8 mouse cellular contexts compared by ENCODE assay signal in the genomic region with DNA sequence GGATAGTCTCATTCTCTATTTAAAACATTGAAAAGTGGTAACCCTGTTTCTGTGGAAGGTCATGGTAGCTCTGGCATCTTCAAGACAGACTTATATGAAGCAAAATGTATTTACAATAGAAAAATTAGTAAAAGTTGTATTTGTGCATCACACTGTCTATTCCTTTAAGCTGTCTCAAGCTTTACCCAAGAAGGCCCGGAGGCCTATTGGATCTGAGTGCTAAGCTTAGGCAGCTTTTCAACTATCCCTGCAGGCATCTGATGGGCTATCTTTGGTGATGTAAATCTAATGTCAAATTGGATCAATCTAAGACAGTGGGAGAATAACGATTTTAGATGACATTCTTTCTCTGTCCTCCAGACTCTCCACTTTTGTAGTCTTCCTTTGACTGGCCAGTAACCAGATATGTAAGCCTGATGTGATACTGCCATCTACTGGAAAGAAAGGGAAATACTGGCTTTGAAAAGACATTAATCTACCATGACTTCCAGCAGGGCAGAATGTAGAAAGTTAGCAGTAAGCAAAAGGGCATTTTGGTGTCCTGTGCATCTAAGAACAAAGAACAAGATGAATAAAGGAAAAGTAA. TPM values are rescaled to one million over a fixed set of nuclear protein-coding genes. Genes with fewer than 3 reads are reported as not detected.
DNase-seq lines count a peak whose midpoint lies in the region; ATAC-seq and TF ChIP-seq lines count a peak whose summit lies in the region.

No protein-coding gene starts in this region.

- TF ChIP-seq CTCF in cerebellum, adult 2 months (IDR thresholded peaks at IDR 0.05; ENCODE audit: borderline replicate concordance, insufficient read depth, low read depth, low read length), result peak; percentile 57; the same call in 1 of the 2 replicates

- peak in 1 of 2 experiments; percentile 52 for DNase-seq in cerebellum, adult 2 months
- DNase-seq in cerebellum, adult 11 months, result no peak
- peak; percentile 97 for DNase-seq in midbrain, embryonic 11.5 days (ENCODE audit: low spot score, missing footprints)
- DNase-seq in midbrain, embryonic 10.5 days (ENCODE audit: low spot score), result no peak
- DNase-seq in embryonic facial prominence, embryonic 14.5 days (ENCODE audit: low spot score), result peak; percentile 70
- peak; percentile 37 for DNase-seq in large intestine, adult 2 months (ENCODE audit: low read depth, low spot score)
- DNase-seq in ovary, postnatal 36 days (ENCODE audit: low spot score), result no peak

- ATAC-seq in midbrain, embryonic 11.5 days (ENCODE audit: low FRiP score), result peak; percentile 82
- 0 out of 2 replicates have a peak, but pooled peaks have one; percentile 55 for ATAC-seq in embryonic facial prominence, embryonic 14.5 days (ENCODE audit: low read depth)
- ATAC-seq in neural tube, embryonic 13.5 days (ENCODE audit: low read depth), result peak; percentile 72

- no peak overlapping the region for H3K4me2 ChIP-seq in midbrain, embryonic 11.5 days
- no peak overlapping the region for H3K4me2 ChIP-seq in embryonic facial prominence, embryonic 14.5 days (ENCODE audit: low read depth, low read length)
- no peak overlapping the region for H3K4me2 ChIP-seq in neural tube, embryonic 13.5 days

- WGBS in cerebellum, adult 2 months, result 46% methylated on average over 2 of the region's 2 CpGs
- 44% methylated on average over 2 of the region's 2 CpGs for WGBS in midbrain, embryonic 11.5 days
- WGBS in midbrain, embryonic 10.5 days, result 52% methylated on average over 2 of the region's 2 CpGs
- 46% methylated on average over 2 of the region's 2 CpGs for WGBS in embryonic facial prominence, embryonic 14.5 days
- WGBS in large intestine, adult 2 months, result 46% methylated on average over 2 of the region's 2 CpGs
- WGBS in neural tube, embryonic 13.5 days, result 48% methylated on average over 2 of the region's 2 CpGs

- no peak overlapping the region for H3K27ac ChIP-seq in cerebellum, adult 2 months (ENCODE audit: insufficient read depth, low read length)
- H3K27ac ChIP-seq in midbrain, embryonic 11.5 days (ENCODE audit: low read depth, low read length), result no peak overlapping the region
- H3K27ac ChIP-seq in midbrain, embryonic 10.5 days (replicated peaks), result no peak overlapping the region
- H3K27ac ChIP-seq in embryonic facial prominence, embryonic 14.5 days (replicated peaks; ENCODE audit: low read depth, low read length), result no peak overlapping the region
- no peak overlapping the region for H3K27ac ChIP-seq in neural tube, embryonic 13.5 days (replicated peaks)

- H3K27me3 ChIP-seq in cerebellum, adult 2 months (ENCODE audit: control insufficient read depth, insufficient read depth, low read length), result no peaks in the 10 kb centered on the region
- H3K27me3 ChIP-seq in midbrain, embryonic 11.5 days (ENCODE audit: control insufficient read depth, insufficient read depth, low read length), result no peaks in the 10 kb centered on the region
- H3K27me3 ChIP-seq in midbrain, embryonic 10.5 days (ENCODE audit: low read depth, poor library complexity, severe bottlenecking), result no peaks in the 10 kb centered on the region
- H3K27me3 ChIP-seq in embryonic facial prominence, embryonic 14.5 days (replicated peaks; ENCODE audit: control insufficient read depth, insufficient read depth, low read length), result no peaks in the 10 kb centered on the region; the same call in none of the 2 replicates
- H3K27me3 ChIP-seq in neural tube, embryonic 13.5 days, result no peaks in the 10 kb centered on the region

- H3K36me3 ChIP-seq in midbrain, embryonic 11.5 days (ENCODE audit: control insufficient read depth, insufficient read depth, low read length), result no peaks in the 10 kb centered on the region
- H3K36me3 ChIP-seq in midbrain, embryonic 10.5 days, result no peaks in the 10 kb centered on the region
- H3K36me3 ChIP-seq in embryonic facial prominence, embryonic 14.5 days (ENCODE audit: control insufficient read depth, insufficient read depth, low read length), result no peaks in the 10 kb centered on the region
- no peaks in the 10 kb centered on the region for H3K36me3 ChIP-seq in neural tube, embryonic 13.5 days

- H3K4me1 ChIP-seq in cerebellum, adult 2 months (ENCODE audit: control insufficient read depth, insufficient read depth, low read length), result peaks cover 5% of the 10 kb centered on the region; the same call in 1 of the 2 replicates
- H3K4me1 ChIP-seq in midbrain, embryonic 11.5 days (ENCODE audit: control insufficient read depth, insufficient read depth, low read length), result no peaks in the 10 kb centered on the region
- no peaks in the 10 kb centered on the region for H3K4me1 ChIP-seq in midbrain, embryonic 10.5 days
- H3K4me1 ChIP-seq in embryonic facial prominence, embryonic 14.5 days (ENCODE audit: control insufficient read depth, insufficient read depth, low read length), result no peaks in the 10 kb centered on the region
- no peaks in the 10 kb centered on the region for H3K4me1 ChIP-seq in neural tube, embryonic 13.5 days (replicated peaks)

- H3K4me3 ChIP-seq in cerebellum, adult 2 months (replicated peaks; ENCODE audit: insufficient read depth, low read depth, low read length), result no peak overlapping the region
- H3K4me3 ChIP-seq in midbrain, embryonic 11.5 days (ENCODE audit: low read depth, low read length), result no peak overlapping the region
- no peak overlapping the region for H3K4me3 ChIP-seq in midbrain, embryonic 10.5 days
- H3K4me3 ChIP-seq in embryonic facial prominence, embryonic 14.5 days (ENCODE audit: low read depth, low read length), result no peak overlapping the region
- H3K4me3 ChIP-seq in neural tube, embryonic 13.5 days, result no peak overlapping the region

- TF ChIP-seq POLR2A in cerebellum, adult 2 months (IDR thresholded peaks at IDR 0.05; ENCODE audit: borderline replicate concordance, insufficient read depth, low read length), result no peak

- H3K9ac ChIP-seq in midbrain, embryonic 11.5 days (ENCODE audit: low read length), result no peak overlapping the region
- H3K9ac ChIP-seq in embryonic facial prominence, embryonic 14.5 days (ENCODE audit: low read depth, low read length), result no peak overlapping the region
- no peak overlapping the region for H3K9ac ChIP-seq in neural tube, embryonic 13.5 days

- H3K9me3 ChIP-seq in midbrain, embryonic 11.5 days (ENCODE audit: control insufficient read depth, low read length), result no peaks in the 10 kb centered on the region
- no peaks in the 10 kb centered on the region for H3K9me3 ChIP-seq in midbrain, embryonic 10.5 days (replicated peaks)
- no peaks in the 10 kb centered on the region for H3K9me3 ChIP-seq in embryonic facial prominence, embryonic 14.5 days (ENCODE audit: control insufficient read depth, low read length)
- no peaks in the 10 kb centered on the region for H3K9me3 ChIP-seq in neural tube, embryonic 13.5 days

RNA-seq across cellular contexts. Expression of a gene that starts 14.3 kb away (rescaled TPM):
- polyA plus RNA-seq in cerebellum, adult 2 months (2012; rRNA removed), result not detected in 2 replicates
- polyA plus RNA-seq in midbrain, embryonic 11.5 days (2014; fragmentation: Nextera tagmentation; extraction: Ambion mirVana), result not detected in 2 replicates
- polyA plus RNA-seq in midbrain, embryonic 10.5 days (2016; fragmentation: Nextera tagmentation; extraction: Ambion mirVana), result not detected in 2 replicates
- not detected in 2 replicates for polyA plus RNA-seq in embryonic facial prominence, embryonic 14.5 days (2014; fragmentation: Nextera tagmentation; extraction: Ambion mirVana)
- polyA plus RNA-seq in large intestine, adult 2 months (2012; rRNA removed), result not detected in 2 replicates
- polyA plus RNA-seq in neural tube, embryonic 13.5 days (2015; fragmentation: Nextera tagmentation; extraction: Ambion mirVana), result not detected in 2 replicates

RNA-seq across cellular contexts. Expression of a gene that starts 21.2 kb away (rescaled TPM):
- polyA plus RNA-seq in cerebellum, adult 2 months (2012; rRNA removed), result not detected in 2 replicates
- not detected in 2 replicates for polyA plus RNA-seq in midbrain, embryonic 11.5 days (2014; fragmentation: Nextera tagmentation; extraction: Ambion mirVana)
- not detected in 2 replicates for polyA plus RNA-seq in midbrain, embryonic 10.5 days (2016; fragmentation: Nextera tagmentation; extraction: Ambion mirVana)
- polyA plus RNA-seq in embryonic facial prominence, embryonic 14.5 days (2014; fragmentation: Nextera tagmentation; extraction: Ambion mirVana), result not detected in 2 replicates
- polyA plus RNA-seq in large intestine, adult 2 months (2012; rRNA removed), result not detected in 2 replicates
- not detected in 2 replicates for polyA plus RNA-seq in neural tube, embryonic 13.5 days (2015; fragmentation: Nextera tagmentation; extraction: Ambion mirVana)

RNA-seq across cellular contexts. Expression of a gene that starts 27.9 kb away (rescaled TPM):
- not detected in 2 replicates for polyA plus RNA-seq in cerebellum, adult 2 months (2012; rRNA removed)
- polyA plus RNA-seq in midbrain, embryonic 11.5 days (2014; fragmentation: Nextera tagmentation; extraction: Ambion mirVana), result not detected in 2 replicates
- polyA plus RNA-seq in midbrain, embryonic 10.5 days (2016; fragmentation: Nextera tagmentation; extraction: Ambion mirVana), result not detected in 2 replicates
- polyA plus RNA-seq in embryonic facial prominence, embryonic 14.5 days (2014; fragmentation: Nextera tagmentation; extraction: Ambion mirVana), result not detected in 2 replicates
- polyA plus RNA-seq in large intestine, adult 2 months (2012; rRNA removed), result not detected in 2 replicates
- not detected in 2 replicates for polyA plus RNA-seq in neural tube, embryonic 13.5 days (2015; fragmentation: Nextera tagmentation; extraction: Ambion mirVana)

RNA-seq across cellular contexts. Expression of a gene that starts 48.4 kb away (rescaled TPM):
- not detected in 2 replicates for polyA plus RNA-seq in cerebellum, adult 2 months (2012; rRNA removed)
- not detected in 2 replicates for polyA plus RNA-seq in midbrain, embryonic 11.5 days (2014; fragmentation: Nextera tagmentation; extraction: Ambion mirVana)
- polyA plus RNA-seq in midbrain, embryonic 10.5 days (2016; fragmentation: Nextera tagmentation; extraction: Ambion mirVana), result not detected in 2 replicates
- not detected in 2 replicates for polyA plus RNA-seq in embryonic facial prominence, embryonic 14.5 days (2014; fragmentation: Nextera tagmentation; extraction: Ambion mirVana)
- polyA plus RNA-seq in large intestine, adult 2 months (2012; rRNA removed), result not detected in 2 replicates
- polyA plus RNA-seq in neural tube, embryonic 13.5 days (2015; fragmentation: Nextera tagmentation; extraction: Ambion mirVana), result not detected in 2 replicates

RNA-seq across cellular contexts. Expression of a gene that starts 59.4 kb away (rescaled TPM):
- polyA plus RNA-seq in cerebellum, adult 2 months (2012; rRNA removed), result not detected in 2 replicates
- polyA plus RNA-seq in midbrain, embryonic 11.5 days (2014; fragmentation: Nextera tagmentation; extraction: Ambion mirVana), result not detected in 2 replicates
- polyA plus RNA-seq in midbrain, embryonic 10.5 days (2016; fragmentation: Nextera tagmentation; extraction: Ambion mirVana), result not detected in 2 replicates
- polyA plus RNA-seq in embryonic facial prominence, embryonic 14.5 days (2014; fragmentation: Nextera tagmentation; extraction: Ambion mirVana), result not detected in 2 replicates
- not detected in 2 replicates for polyA plus RNA-seq in large intestine, adult 2 months (2012; rRNA removed)
- polyA plus RNA-seq in neural tube, embryonic 13.5 days (2015; fragmentation: Nextera tagmentation; extraction: Ambion mirVana), result not detected in 2 replicates

Comparison
In these comparisons a context has a peak if more than half of its experiments do, and no peak if none do; other contexts are left out.
1. DNase-seq: peak in midbrain, embryonic 11.5 days (single experiment), embryonic facial prominence, embryonic 14.5 days (single experiment) and large intestine, adult 2 months (single experiment); none in cerebellum, adult 11 months (single experiment), midbrain, embryonic 10.5 days (single experiment) and ovary, postnatal 36 days (single experiment).
2. Peak in every context shown above with its lines, with median percentiles within 50 percentile points of each other: ATAC-seq.